Comparison of ENCODE assay signal across 1 mouse cellular context in genomic region chr2:164073918-164074578, GRCm38 (mm10).
TF ChIP-seq lines count a peak whose summit lies in the region.

No protein-coding gene starts in this region.

TF ChIP-seq in CH12.LX, 34 proteins besides CTCF, POLR2A, EP300 and RAD21:
- TF ChIP-seq USF1 (IDR thresholded peaks at IDR 0.05; ENCODE audit: low read depth, low read length) (peak; percentile 98), UBTF (IDR thresholded peaks at IDR 0.05; ENCODE audit: low read depth, low read length) (no peak), ZC3H11A (IDR thresholded peaks at IDR 0.05; ENCODE audit: low read depth, low read length) (no peak), MAZ (IDR thresholded peaks at IDR 0.05; ENCODE audit: low read depth, low read length) (no peak), SIN3A (IDR thresholded peaks at IDR 0.05; ENCODE audit: low read length) (peak; percentile 86; the same call in 1 of the 2 replicates), TBP (conservative IDR thresholded peaks at IDR 0.05; ENCODE audit: low read depth, low read length) (0 out of 2 replicates have a peak, but pooled peaks have one; percentile 19), IRF4 (IDR thresholded peaks at IDR 0.05; ENCODE audit: low read depth, low read length) (peak; percentile 64; the same call in 1 of the 2 replicates), ZKSCAN1 (IDR thresholded peaks at IDR 0.05; ENCODE audit: borderline replicate concordance, low read depth, low read length) (no peak), POLR2AphosphoS2 (IDR thresholded peaks at IDR 0.05; ENCODE audit: low read depth, low read length) (peak; percentile 87; the same call in 1 of the 2 replicates), BHLHE40 (IDR thresholded peaks at IDR 0.05; ENCODE audit: low read depth, low read length) (peak; percentile 66), ELF1 (IDR thresholded peaks at IDR 0.05; ENCODE audit: low read depth, low read length) (peak; percentile 98), MYC (IDR thresholded peaks at IDR 0.05; ENCODE audit: low read depth, low read length) (no peak), JUN (IDR thresholded peaks at IDR 0.05; ENCODE audit: insufficient read depth, low read depth, low read length) (no peak), NRF1 (IDR thresholded peaks at IDR 0.05; ENCODE audit: low read depth, low read length) (no peak; the same call in 1 of the 2 replicates), USF2 (conservative IDR thresholded peaks at IDR 0.05; ENCODE audit: low read depth, low read length) (peak; percentile 93), TCF12 (IDR thresholded peaks at IDR 0.05; ENCODE audit: low read depth, low read length) (peak; percentile 84), CHD1 (IDR thresholded peaks at IDR 0.05; ENCODE audit: low read depth, low read length) (no peak), MAFK (IDR thresholded peaks at IDR 0.05; ENCODE audit: insufficient replicate concordance, low read length) (no peak), GABPA (IDR thresholded peaks at IDR 0.05; ENCODE audit: insufficient replicate concordance, low read depth, low read length) (no peak), NELFE (IDR thresholded peaks at IDR 0.05; ENCODE audit: low read depth, low read length) (peak; percentile 96), CHD2 (IDR thresholded peaks at IDR 0.05; ENCODE audit: low read length) (no peak), MXI1 (IDR thresholded peaks at IDR 0.05; ENCODE audit: low read depth, low read length) (peak; percentile 60; the same call in 1 of the 2 replicates), RCOR1 (conservative IDR thresholded peaks at IDR 0.05; ENCODE audit: low read depth, low read length) (no peak), SMC3 (IDR thresholded peaks at IDR 0.05; ENCODE audit: low read depth, low read length) (peak; percentile 54), E2F4 (IDR thresholded peaks at IDR 0.05; ENCODE audit: insufficient replicate concordance, low read depth, low read length) (peak; percentile 55; the same call in 1 of the 2 replicates), PAX5 (IDR thresholded peaks at IDR 0.05; ENCODE audit: low read length) (no peak), KAT2A (IDR thresholded peaks at IDR 0.05; ENCODE audit: insufficient replicate concordance, low read length) (no peak), MAX (IDR thresholded peaks at IDR 0.05; ENCODE audit: low read length) (peak; percentile 95), ETS1 (conservative IDR thresholded peaks at IDR 0.05; ENCODE audit: low read depth, low read length) (no peak), ZMIZ1 (IDR thresholded peaks at IDR 0.05; ENCODE audit: low read depth, low read length) (peak; percentile 76), HCFC1 (IDR thresholded peaks at IDR 0.05; ENCODE audit: low read depth, low read length) (peak; percentile 81), MEF2A (IDR thresholded peaks at IDR 0.05; ENCODE audit: borderline replicate concordance, low read depth, low read length) (peak; percentile 43; the same call in 1 of the 2 replicates)
